Mouse (Mus musculus) heart, postnatal 0 days (tissue): ENCODE data around the gene Tmem156.

Source experiments
- CTCF ChIP-seq: IDR thresholded peaks from 2 replicates; pipeline ENCODE4 v1.5.1; 2016; ENCODE audit warnings: antibody characterized with exemption, control low read depth, low read depth
- EP300 ChIP-seq: IDR thresholded peaks from 2 replicates; pipeline ENCODE4 v1.6.1; 2016; ENCODE audit warnings: antibody characterized with exemption, low read depth

GRCm38 (mm10) chr5:65051513-65051912, 40.4 kb downstream of the Tmem156 start:
- no peak for TF ChIP-seq CTCF
- TF ChIP-seq EP300 = no peak
